Mouse (Mus musculus): Measurements from ENCODE around the gene Bysl. TPM values are rescaled to one million over a fixed set of nuclear protein-coding genes. Genes with fewer than 3 reads are reported as not detected.
A peak's percentile ranks its signal among the peaks of the same experiment; 100 is the strongest.
"Not testable (repeated sequence)": the region's sequence is repeated elsewhere in the genome, so short reads cannot be mapped to it uniquely, and the experiment has no call there.

Bysl gene
- 51.5 and 51.8 TPM in 2 replicates for total RNA-seq (2012; rRNA removed)

- Histone ChIP-seq H3K4me1 (ENCODE audit: control insufficient read depth in 2 of 2, insufficient read depth in 2 of 2, low read length in 2 of 2, poor library complexity in 1 of 2) (peaks cover 2 to 6% of the 10 kb centered on the region in 2 experiments; a peak in 1 of 4 replicates), H3K27ac (ENCODE audit: insufficient read depth, low read depth, low read length, poor library complexity, severe bottlenecking) (peak within 1 kb of the TSS; percentile 75), H3K36me3 (ENCODE audit: control insufficient read depth, insufficient read depth, low read length, poor library complexity, severe bottlenecking) (peaks cover 22% of the 10 kb centered on the region), H3K9ac (ENCODE audit: insufficient read depth, low read depth, low read length, poor library complexity, severe bottlenecking) (peak within 1 kb of the TSS; percentile 98), H3K4me3 (ENCODE audit: insufficient read depth in 1 of 2, low read depth in 1 of 2, low read length in 2 of 2, poor library complexity in 1 of 2, severe bottlenecking in 1 of 2) (peak within 1 kb of the TSS; percentile 85 to 94), H3K9me3 (ENCODE audit: control insufficient read depth, insufficient read depth, low read depth, low read length) (no peaks in the 10 kb centered on the region)
- in situ Hi-C loops (cut with MboI; ENCODE audit: low sequenced_read_pairs in 2 of 2, unreplicated experiment in 2 of 2) = no loop called here
- DNase-seq (ENCODE audit: low read depth, low spot score) = peak; percentile 95
- TF ChIP-seq HCFC1 (IDR thresholded peaks at IDR 0.05; ENCODE audit: borderline replicate concordance, insufficient read depth, low read length) = peak; percentile 82
- TF ChIP-seq ZNF384 (IDR thresholded peaks at IDR 0.05; ENCODE audit: low read depth, low read length) = no peak
Measured at GRCm38 (mm10) chr17:47610849-47611660, at the start of gene Bysl, which contains the start of the genes Med20 and Gm20517. Gene Bysl, minus strand, starts transcription at chr17:47611492. Gene Med20, plus strand, starts transcription at chr17:47611582. Gene Gm20517, plus strand, starts transcription at chr17:47611589.

GRCm38 (mm10) chr17:47658741-47659243 lies 47.5 kb upstream of the Bysl start:
- no peak overlapping the region for H3K4me3 ChIP-seq (ENCODE audit: insufficient read depth in 1 of 2, low read depth in 1 of 2, low read length in 2 of 2, poor library complexity in 1 of 2, severe bottlenecking in 1 of 2)
- no peak overlapping the region for H3K27ac ChIP-seq (ENCODE audit: insufficient read depth, low read depth, low read length, poor library complexity, severe bottlenecking)
- TF ChIP-seq MAFK (IDR thresholded peaks at IDR 0.05; ENCODE audit: insufficient read depth, low read depth, low read length) (no peak), ZC3H11A (IDR thresholded peaks at IDR 0.05; ENCODE audit: borderline replicate concordance, low read depth, low read length) (no peak), CHD2 (IDR thresholded peaks at IDR 0.05; ENCODE audit: low read depth, low read length) (no peak), ZNF384 (IDR thresholded peaks at IDR 0.05; ENCODE audit: low read depth, low read length) (no peak), HCFC1 (IDR thresholded peaks at IDR 0.05; ENCODE audit: borderline replicate concordance, insufficient read depth, low read length) (no peak)
- H3K4me1 ChIP-seq (ENCODE audit: control insufficient read depth in 2 of 2, insufficient read depth in 2 of 2, low read length in 2 of 2, poor library complexity in 1 of 2) = peaks cover 3 to 6% of the 10 kb centered on the region in 2 experiments; a peak in 2 of 4 replicates
- no peak overlapping the region for H3K9ac ChIP-seq (ENCODE audit: insufficient read depth, low read depth, low read length, poor library complexity, severe bottlenecking)
- no peaks in the 10 kb centered on the region for H3K9me3 ChIP-seq (ENCODE audit: control insufficient read depth, insufficient read depth, low read depth, low read length)
- no peaks in the 10 kb centered on the region for H3K36me3 ChIP-seq (ENCODE audit: control insufficient read depth, insufficient read depth, low read length, poor library complexity, severe bottlenecking)
- in situ Hi-C loops (cut with MboI; ENCODE audit: low sequenced_read_pairs in 2 of 2, unreplicated experiment in 2 of 2) = no loop called here
- DNase-seq (ENCODE audit: low read depth, low spot score) = no peak

- Histone ChIP-seq H3K9ac (ENCODE audit: insufficient read depth, low read depth, low read length, poor library complexity, severe bottlenecking) (no peak overlapping the region), H3K9me3 (ENCODE audit: control insufficient read depth, insufficient read depth, low read depth, low read length) (no peaks in the 10 kb centered on the region), H3K4me3 (ENCODE audit: insufficient read depth in 1 of 2, low read depth in 1 of 2, low read length in 2 of 2, poor library complexity in 1 of 2, severe bottlenecking in 1 of 2) (no peak overlapping the region), H3K4me1 (ENCODE audit: control insufficient read depth in 2 of 2, insufficient read depth in 2 of 2, low read length in 2 of 2, poor library complexity in 1 of 2) (peaks cover 3 to 4% of the 10 kb centered on the region in 2 experiments; a peak in 2 of 4 replicates), H3K36me3 (ENCODE audit: control insufficient read depth, insufficient read depth, low read length, poor library complexity, severe bottlenecking) (no peaks in the 10 kb centered on the region), H3K27ac (ENCODE audit: insufficient read depth, low read depth, low read length, poor library complexity, severe bottlenecking) (no peak overlapping the region)
- no peak for DNase-seq (ENCODE audit: low read depth, low spot score)
- TF ChIP-seq HCFC1 (IDR thresholded peaks at IDR 0.05; ENCODE audit: borderline replicate concordance, insufficient read depth, low read length) (no peak), ZNF384 (IDR thresholded peaks at IDR 0.05; ENCODE audit: low read depth, low read length) (0 out of 2 replicates have a peak, but pooled peaks have one; percentile 52)
- in situ Hi-C loops (cut with MboI; ENCODE audit: low sequenced_read_pairs in 2 of 2, unreplicated experiment in 2 of 2) = no loop called here
Measured at GRCm38 (mm10) chr17:47657901-47658300, 46.6 kb upstream of the Bysl start.

GRCm38 (mm10) chr17:47655697-47656096 lies 44.4 kb upstream of the Bysl start:
- H3K9ac ChIP-seq (ENCODE audit: insufficient read depth, low read depth, low read length, poor library complexity, severe bottlenecking) = no peak overlapping the region

GRCm38 (mm10) chr17:47654346-47654745 lies 43.1 kb upstream of the Bysl start:
- H3K27ac ChIP-seq (ENCODE audit: insufficient read depth, low read depth, low read length, poor library complexity, severe bottlenecking); H3K4me1 ChIP-seq (ENCODE audit: control insufficient read depth in 2 of 2, insufficient read depth in 2 of 2, low read length in 2 of 2, poor library complexity in 1 of 2); H3K36me3 ChIP-seq (ENCODE audit: control insufficient read depth, insufficient read depth, low read length, poor library complexity, severe bottlenecking); H3K4me3 ChIP-seq (ENCODE audit: insufficient read depth in 1 of 2, low read depth in 1 of 2, low read length in 2 of 2, poor library complexity in 1 of 2, severe bottlenecking in 1 of 2); DNase-seq (ENCODE audit: low read depth, low spot score); H3K9me3 ChIP-seq (ENCODE audit: control insufficient read depth, insufficient read depth, low read depth, low read length); in situ Hi-C loops (cut with MboI; ENCODE audit: low sequenced_read_pairs in 2 of 2, unreplicated experiment in 2 of 2); H3K9ac ChIP-seq (ENCODE audit: insufficient read depth, low read depth, low read length, poor library complexity, severe bottlenecking): not testable (repeated sequence)

More at GRCm38 (mm10) chr17:47655697-47656096, 44.4 kb upstream of the Bysl start:
- in situ Hi-C loops (cut with MboI; ENCODE audit: low sequenced_read_pairs in 2 of 2, unreplicated experiment in 2 of 2) = no loop called here
- H3K4me3 ChIP-seq (ENCODE audit: insufficient read depth in 1 of 2, low read depth in 1 of 2, low read length in 2 of 2, poor library complexity in 1 of 2, severe bottlenecking in 1 of 2) = no peak overlapping the region
- H3K9me3 ChIP-seq (ENCODE audit: control insufficient read depth, insufficient read depth, low read depth, low read length) = no peaks in the 10 kb centered on the region
- H3K27ac ChIP-seq (ENCODE audit: insufficient read depth, low read depth, low read length, poor library complexity, severe bottlenecking) = no peak overlapping the region
- peaks cover 2 to 4% of the 10 kb centered on the region in 2 experiments; a peak in 3 of 4 replicates for H3K4me1 ChIP-seq (ENCODE audit: control insufficient read depth in 2 of 2, insufficient read depth in 2 of 2, low read length in 2 of 2, poor library complexity in 1 of 2)
- TF ChIP-seq HCFC1 (IDR thresholded peaks at IDR 0.05; ENCODE audit: borderline replicate concordance, insufficient read depth, low read length) (no peak), ZC3H11A (IDR thresholded peaks at IDR 0.05; ENCODE audit: borderline replicate concordance, low read depth, low read length) (no peak), MAFK (IDR thresholded peaks at IDR 0.05; ENCODE audit: insufficient read depth, low read depth, low read length) (no peak), CHD2 (IDR thresholded peaks at IDR 0.05; ENCODE audit: low read depth, low read length) (no peak), ZNF384 (IDR thresholded peaks at IDR 0.05; ENCODE audit: low read depth, low read length) (0 out of 2 replicates have a peak, but pooled peaks have one; percentile 6)
- no peak for DNase-seq (ENCODE audit: low read depth, low spot score)
- H3K36me3 ChIP-seq (ENCODE audit: control insufficient read depth, insufficient read depth, low read length, poor library complexity, severe bottlenecking) = no peaks in the 10 kb centered on the region

Measured in ES-E14 (cell line).